Mouse (Mus musculus): ENCODE measurements at regions not wholly inside any gene's neighbourhood (a gene's known extent, or its start where the extent isn't known, plus 50 kb on each side); places are given as distances from the start of the nearest gene placed in this dataset.
"Not testable (repeated sequence)": the region's sequence is repeated elsewhere in the genome, so short reads cannot be mapped to it uniquely, and the experiment has no call there.

- Histone ChIP-seq H3K4me1 (replicated peaks; ENCODE audit: control insufficient read depth, insufficient read depth, low read length) (peaks cover 7% of the 10 kb centered on the region), H3K27me3 (ENCODE audit: control insufficient read depth, insufficient read depth, low read depth, low read length) (no peaks in the 10 kb centered on the region), H3K27ac (ENCODE audit: low read length) (no peak overlapping the region), H3K9me3 (ENCODE audit: control insufficient read depth, low read length) (no peaks in the 10 kb centered on the region), H3K36me3 (ENCODE audit: control insufficient read depth, insufficient read depth, low read length) (no peaks in the 10 kb centered on the region), H3K4me2 (ENCODE audit: low read depth, low read length) (no peak overlapping the region), H3K4me3 (ENCODE audit: low read length) (no peak overlapping the region), H3K9ac (ENCODE audit: low read length) (no peak overlapping the region)
- ATAC-seq (ENCODE audit: low read depth) = no peak
- WGBS = 64% methylated on average over 2 of the region's 2 CpGs
These were observed 126.5 kb upstream of the Max start for GRCm38 (mm10) chr12:77088452-77088851.

- not testable (repeated sequence) for ATAC-seq (ENCODE audit: low read depth); H3K4me3 ChIP-seq (ENCODE audit: low read length); H3K36me3 ChIP-seq (ENCODE audit: control insufficient read depth, insufficient read depth, low read length); H3K4me1 ChIP-seq (replicated peaks; ENCODE audit: control insufficient read depth, insufficient read depth, low read length); H3K9me3 ChIP-seq (ENCODE audit: control insufficient read depth, low read length); H3K9ac ChIP-seq (ENCODE audit: low read length); H3K27ac ChIP-seq (ENCODE audit: low read length); H3K27me3 ChIP-seq (ENCODE audit: control insufficient read depth, insufficient read depth, low read depth, low read length); H3K4me2 ChIP-seq (ENCODE audit: low read depth, low read length)
- WGBS = 100% methylated on average over 1 of the region's 1 CpGs
These were observed 124.9 kb upstream of the Max start for GRCm38 (mm10) chr12:77086931-77087330.

GRCm38 (mm10) chr12:77085894-77086293 lies 123.9 kb upstream of the Max start:
- H3K27ac ChIP-seq (ENCODE audit: low read length) = no peak overlapping the region
- no peaks in the 10 kb centered on the region for H3K27me3 ChIP-seq (ENCODE audit: control insufficient read depth, insufficient read depth, low read depth, low read length)
- no peak for ATAC-seq (ENCODE audit: low read depth)
- H3K36me3 ChIP-seq (ENCODE audit: control insufficient read depth, insufficient read depth, low read length) = no peaks in the 10 kb centered on the region
- H3K4me1 ChIP-seq (replicated peaks; ENCODE audit: control insufficient read depth, insufficient read depth, low read length) = no peaks in the 10 kb centered on the region
- no peaks in the 10 kb centered on the region for H3K9me3 ChIP-seq (ENCODE audit: control insufficient read depth, low read length)
- no peak overlapping the region for H3K4me2 ChIP-seq (ENCODE audit: low read depth, low read length)
- no peak overlapping the region for H3K9ac ChIP-seq (ENCODE audit: low read length)
- WGBS = 48% methylated on average over 5 of the region's 5 CpGs
- no peak overlapping the region for H3K4me3 ChIP-seq (ENCODE audit: low read length)

GRCm38 (mm10) chr12:77085244-77085643 lies 123.2 kb upstream of the Max start:
- no peak overlapping the region for H3K9ac ChIP-seq (ENCODE audit: low read length)
- H3K27ac ChIP-seq (ENCODE audit: low read length) = no peak overlapping the region
- H3K4me1 ChIP-seq (replicated peaks; ENCODE audit: control insufficient read depth, insufficient read depth, low read length) = no peaks in the 10 kb centered on the region
- no peaks in the 10 kb centered on the region for H3K27me3 ChIP-seq (ENCODE audit: control insufficient read depth, insufficient read depth, low read depth, low read length)
- ATAC-seq (ENCODE audit: low read depth) = no peak
- H3K4me3 ChIP-seq (ENCODE audit: low read length) = no peak overlapping the region
- H3K9me3 ChIP-seq (ENCODE audit: control insufficient read depth, low read length) = no peaks in the 10 kb centered on the region
- no peaks in the 10 kb centered on the region for H3K36me3 ChIP-seq (ENCODE audit: control insufficient read depth, insufficient read depth, low read length)
- 79% methylated on average over 7 of the region's 7 CpGs for WGBS
- no peak overlapping the region for H3K4me2 ChIP-seq (ENCODE audit: low read depth, low read length)

GRCm38 (mm10) chr12:77084744-77085143 lies 122.7 kb upstream of the Max start:
- H3K9ac ChIP-seq (ENCODE audit: low read length) = no peak overlapping the region
- no peak overlapping the region for H3K4me3 ChIP-seq (ENCODE audit: low read length)
- no peaks in the 10 kb centered on the region for H3K36me3 ChIP-seq (ENCODE audit: control insufficient read depth, insufficient read depth, low read length)
- H3K4me1 ChIP-seq (replicated peaks; ENCODE audit: control insufficient read depth, insufficient read depth, low read length) = no peaks in the 10 kb centered on the region
- H3K27me3 ChIP-seq (ENCODE audit: control insufficient read depth, insufficient read depth, low read depth, low read length) = no peaks in the 10 kb centered on the region
- H3K9me3 ChIP-seq (ENCODE audit: control insufficient read depth, low read length) = no peaks in the 10 kb centered on the region
- no peak overlapping the region for H3K27ac ChIP-seq (ENCODE audit: low read length)
- ATAC-seq (ENCODE audit: low read depth) = no peak
- no peak overlapping the region for H3K4me2 ChIP-seq (ENCODE audit: low read depth, low read length)
- WGBS = 78% methylated on average over 5 of the region's 5 CpGs

- H3K27ac ChIP-seq (ENCODE audit: low read length) = no peak overlapping the region
- H3K4me1 ChIP-seq (replicated peaks; ENCODE audit: control insufficient read depth, insufficient read depth, low read length) = no peaks in the 10 kb centered on the region
- no peaks in the 10 kb centered on the region for H3K9me3 ChIP-seq (ENCODE audit: control insufficient read depth, low read length)
- ATAC-seq (ENCODE audit: low read depth) = no peak
- H3K36me3 ChIP-seq (ENCODE audit: control insufficient read depth, insufficient read depth, low read length) = no peaks in the 10 kb centered on the region
- WGBS = 67% methylated on average over 1 of the region's 1 CpGs
- no peak overlapping the region for H3K9ac ChIP-seq (ENCODE audit: low read length)
- H3K4me2 ChIP-seq (ENCODE audit: low read depth, low read length) = no peak overlapping the region
- H3K4me3 ChIP-seq (ENCODE audit: low read length) = no peak overlapping the region
- no peaks in the 10 kb centered on the region for H3K27me3 ChIP-seq (ENCODE audit: control insufficient read depth, insufficient read depth, low read depth, low read length)
These were observed 122.3 kb upstream of the Max start for GRCm38 (mm10) chr12:77084343-77084742.

- H3K4me3 ChIP-seq (ENCODE audit: low read length) = no peak overlapping the region
- no peaks in the 10 kb centered on the region for H3K9me3 ChIP-seq (ENCODE audit: control insufficient read depth, low read length)
- H3K9ac ChIP-seq (ENCODE audit: low read length) = no peak overlapping the region
- no peak overlapping the region for H3K27ac ChIP-seq (ENCODE audit: low read length)
- no peak for ATAC-seq (ENCODE audit: low read depth)
- H3K4me2 ChIP-seq (ENCODE audit: low read depth, low read length) = no peak overlapping the region
- WGBS = 73% methylated on average over 6 of the region's 6 CpGs
- H3K4me1 ChIP-seq (replicated peaks; ENCODE audit: control insufficient read depth, insufficient read depth, low read length) = no peaks in the 10 kb centered on the region
- H3K36me3 ChIP-seq (ENCODE audit: control insufficient read depth, insufficient read depth, low read length) = no peaks in the 10 kb centered on the region
- H3K27me3 ChIP-seq (ENCODE audit: control insufficient read depth, insufficient read depth, low read depth, low read length) = no peaks in the 10 kb centered on the region
These were observed 121.8 kb upstream of the Max start for GRCm38 (mm10) chr12:77083760-77084159.

GRCm38 (mm10) chr12:77081774-77082173 lies 119.8 kb upstream of the Max start:
- 79% methylated on average over 2 of the region's 2 CpGs for WGBS
- no peaks in the 10 kb centered on the region for H3K4me1 ChIP-seq (replicated peaks; ENCODE audit: control insufficient read depth, insufficient read depth, low read length)

GRCm38 (mm10) chr12:77079481-77079880 lies 117.5 kb upstream of the Max start:
- H3K27me3 ChIP-seq (ENCODE audit: control insufficient read depth, insufficient read depth, low read depth, low read length) = no peaks in the 10 kb centered on the region
- no peak for ATAC-seq (ENCODE audit: low read depth)
- no peak overlapping the region for H3K9ac ChIP-seq (ENCODE audit: low read length)
- H3K4me2 ChIP-seq (ENCODE audit: low read depth, low read length) = no peak overlapping the region
- no peaks in the 10 kb centered on the region for H3K4me1 ChIP-seq (replicated peaks; ENCODE audit: control insufficient read depth, insufficient read depth, low read length)
- H3K9me3 ChIP-seq (ENCODE audit: control insufficient read depth, low read length) = no peaks in the 10 kb centered on the region
- 71% methylated on average over 3 of the region's 3 CpGs for WGBS
- H3K4me3 ChIP-seq (ENCODE audit: low read length) = no peak overlapping the region
- H3K27ac ChIP-seq (ENCODE audit: low read length) = no peak overlapping the region
- H3K36me3 ChIP-seq (ENCODE audit: control insufficient read depth, insufficient read depth, low read length) = no peaks in the 10 kb centered on the region

More at GRCm38 (mm10) chr12:77081774-77082173, 119.8 kb upstream of the Max start:
- Histone ChIP-seq H3K9me3 (ENCODE audit: control insufficient read depth, low read length) (no peaks in the 10 kb centered on the region), H3K4me3 (ENCODE audit: low read length) (no peak overlapping the region), H3K27ac (ENCODE audit: low read length) (no peak overlapping the region), H3K4me2 (ENCODE audit: low read depth, low read length) (no peak overlapping the region), H3K27me3 (ENCODE audit: control insufficient read depth, insufficient read depth, low read depth, low read length) (no peaks in the 10 kb centered on the region), H3K36me3 (ENCODE audit: control insufficient read depth, insufficient read depth, low read length) (no peaks in the 10 kb centered on the region), H3K9ac (ENCODE audit: low read length) (no peak overlapping the region)
- ATAC-seq (ENCODE audit: low read depth) = no peak

GRCm38 (mm10) chr12:77076678-77077077 lies 114.7 kb upstream of the Max start:
- no peak overlapping the region for H3K4me2 ChIP-seq (ENCODE audit: low read depth, low read length)
- H3K36me3 ChIP-seq (ENCODE audit: control insufficient read depth, insufficient read depth, low read length) = no peaks in the 10 kb centered on the region
- no peak overlapping the region for H3K9ac ChIP-seq (ENCODE audit: low read length)
- H3K4me3 ChIP-seq (ENCODE audit: low read length) = no peak overlapping the region
- no peaks in the 10 kb centered on the region for H3K27me3 ChIP-seq (ENCODE audit: control insufficient read depth, insufficient read depth, low read depth, low read length)
- no peak overlapping the region for H3K27ac ChIP-seq (ENCODE audit: low read length)
- no peaks in the 10 kb centered on the region for H3K9me3 ChIP-seq (ENCODE audit: control insufficient read depth, low read length)
- H3K4me1 ChIP-seq (replicated peaks; ENCODE audit: control insufficient read depth, insufficient read depth, low read length) = no peaks in the 10 kb centered on the region
- ATAC-seq (ENCODE audit: low read depth) = no peak
- WGBS = 88% methylated on average over 5 of the region's 5 CpGs

All from lung, embryonic 16.5 days (tissue).